Mouse (Mus musculus): ENCODE measurements around the gene Paxip1.

DNA sequence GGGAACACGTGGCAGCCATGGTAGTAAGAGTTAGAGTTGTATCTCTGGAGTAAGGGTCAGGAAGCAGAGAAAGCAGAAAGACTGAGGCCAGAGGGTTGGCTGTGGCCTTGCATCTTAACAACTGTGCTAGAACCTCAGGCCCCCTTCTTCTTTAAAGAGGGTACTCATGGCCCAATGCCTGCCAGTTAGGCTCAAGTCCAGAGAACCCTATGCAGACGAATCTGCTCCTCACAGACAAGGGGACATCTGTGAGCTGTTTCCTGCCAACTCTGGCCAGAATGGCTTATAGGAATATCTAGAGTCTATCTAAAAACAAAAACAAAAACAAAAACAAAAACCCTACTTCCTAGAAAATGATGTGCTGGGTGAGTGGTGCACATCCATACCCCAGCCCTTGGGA is 72.2 kb downstream of the Paxip1 start:
- TF ChIP-seq MYOG (IDR thresholded peaks at IDR 0.05; ENCODE audit: control insufficient read depth in 1 of 3, insufficient read depth in 1 of 3, insufficient read length in 2 of 3, low read depth in 2 of 3) (no peak), POLR2AphosphoS2 (IDR thresholded peaks at IDR 0.05; ENCODE audit: insufficient read length, low read depth) (no peak), POLR2A (IDR thresholded peaks at IDR 0.05; ENCODE audit: insufficient read length, low read depth) (no peak), USF1 (IDR thresholded peaks at IDR 0.05; ENCODE audit: low read depth) (no peak), TCF12 (IDR thresholded peaks at IDR 0.05; ENCODE audit: insufficient read depth, poor library complexity, severe bottlenecking) (no peak), TCF3 (IDR thresholded peaks at IDR 0.05; ENCODE audit: insufficient read length, low read depth) (no peak), MYOD1 (IDR thresholded peaks at IDR 0.05; ENCODE audit: control insufficient read depth in 1 of 3, insufficient read length in 2 of 3, low read depth in 2 of 3) (no peak)
